Comparison of ENCODE assay signal across 8 mouse cellular contexts in genomic region chr5:135394004-135394823, GRCm38 (mm10). TPM values are rescaled to one million over a fixed set of nuclear protein-coding genes. Genes with fewer than 3 reads are reported as not detected.
DNase-seq lines count a peak whose midpoint lies in the region; ATAC-seq lines count a peak whose summit lies in the region.

TSS of gene Pom121 (minus strand) at chr5:135394546.

- peak within 1 kb of the TSS; percentile 83 for H3K27ac ChIP-seq in hindbrain, embryonic 12.5 days

- peak within 1 kb of the TSS; percentile 98 for H3K9ac ChIP-seq in hindbrain, embryonic 12.5 days

- peak; percentile 87 for ATAC-seq in hindbrain, embryonic 12.5 days (ENCODE audit: low FRiP score)

- WGBS in hindbrain, embryonic 12.5 days: 1% methylated on average over 67 of the region's 110 CpGs

- H3K4me2 ChIP-seq in hindbrain, embryonic 12.5 days (replicated peaks): peak within 1 kb of the TSS; percentile 74

- H3K9me3 ChIP-seq in hindbrain, embryonic 12.5 days (replicated peaks): no peaks in the 10 kb centered on the region

- DNase-seq in Muller cell, postnatal 12 days (ENCODE audit: inconsistent ontology term): peak; percentile 90
- peak; percentile 75 for DNase-seq in cerebellum, adult 9-10 months
- peak; percentile 57 to 84 for DNase-seq in frontal cortex, adult 2 months (ENCODE audit: extremely low spot score in 1 of 2, low spot score in 1 of 2)
- peak; percentile 79 for DNase-seq in layer of hippocampus, postnatal 36 days
- peak; percentile 87 for DNase-seq in lung, postnatal 36 days
- peak; percentile 92 for DNase-seq in retina, postnatal 1 day
- DNase-seq in urinary bladder, adult 18-20 months (ENCODE audit: low spot score in 2 of 2): peak; percentile 69 to 70

- H3K27me3 ChIP-seq in hindbrain, embryonic 12.5 days: 0 out of 2 replicates have a peak, but pooled peaks cover 3% of the 10 kb centered on the region

- peaks cover 29% of the 10 kb centered on the region for H3K36me3 ChIP-seq in hindbrain, embryonic 12.5 days

- peak within 1 kb of the TSS; percentile 99 for H3K4me3 ChIP-seq in hindbrain, embryonic 12.5 days

- peaks cover 15% of the 10 kb centered on the region for H3K4me1 ChIP-seq in hindbrain, embryonic 12.5 days

RNA-seq across cellular contexts. Expression of gene Pom121, which starts in this region (rescaled TPM):
- 26.8 and 27.1 TPM in 2 replicates for polyA plus RNA-seq in frontal cortex, adult 2 months (2012; rRNA removed)
- 20.0 and 21.7 TPM in 2 replicates for polyA plus RNA-seq in hindbrain, embryonic 12.5 days (2016; fragmentation: Nextera tagmentation; extraction: Ambion mirVana)
- total RNA-seq in layer of hippocampus, postnatal 36 days (2021): 10 to 100 TPM; 48.8 to 51.1 TPM

Comparison
In these comparisons a context has a peak if more than half of its experiments do, and no peak if none do; other contexts are left out.
1. Peak in every context shown above with its lines: DNase-seq, ATAC-seq, H3K4me3 ChIP-seq and H3K27ac ChIP-seq.